Mouse (Mus musculus) naive thymus-derived CD4-positive, alpha-beta T cell, adult 2 months (primary cell): ENCODE data around the gene 9230104L09Rik.

Experiments used
- DNase-seq: peaks from one replicate; pipeline ENCODE4 v3.0.0-alpha.2; 2011; ENCODE audit warnings: low read depth

9230104L09Rik gene

GRCm38 (mm10) chr2:148856630-148857400, 8.0 kb downstream of the 9230104L09Rik start:
- DNase-seq, result no peak

GRCm38 (mm10) chr2:148851116-148851906, 13.5 kb downstream of the 9230104L09Rik start:
- DNase-seq, result peak; percentile 53

- DNase-seq, result no peak
These were observed 25.6 kb downstream of the 9230104L09Rik start for GRCm38 (mm10) chr2:148839224-148839623.

- DNase-seq, result no peak
These were observed 26.6 kb downstream of the 9230104L09Rik start for GRCm38 (mm10) chr2:148838075-148838777.

- no peak for DNase-seq
These were observed 29.9 kb downstream of the 9230104L09Rik start, which contains the start of gene Cst9 for GRCm38 (mm10) chr2:148834912-148835311. Gene Cst9 (plus strand): TSS chr2:148835147.

GRCm38 (mm10) chr2:148825986-148826385, 38.9 kb downstream of the 9230104L09Rik start:
- DNase-seq, result no peak

GRCm38 (mm10) chr2:148819909-148820308, 44.9 kb downstream of the 9230104L09Rik start, which contains the start of gene Cst13:
Gene Cst13 (plus strand): TSS chr2:148820081.
- DNase-seq, result no peak

- DNase-seq, result no peak
These were observed 58.1 kb downstream of the 9230104L09Rik start for GRCm38 (mm10) chr2:148806696-148807095.

GRCm38 (mm10) chr2:148801491-148801921, 63.3 kb downstream of the 9230104L09Rik start:
- no peak for DNase-seq

GRCm38 (mm10) chr2:148798485-148798884, 66.4 kb downstream of the 9230104L09Rik start, which contains the start of gene Cst8:
Gene Cst8 (plus strand): TSS chr2:148798785.
- DNase-seq, result no peak
